Mouse (Mus musculus) cortical plate, adult 2 months (tissue): Measurements from ENCODE around the gene Adam33. TPM values are rescaled to one million over a fixed set of nuclear protein-coding genes. Genes with fewer than 3 reads are reported as not detected.
"Not testable (repeated sequence)": the region's sequence is repeated elsewhere in the genome, so short reads cannot be mapped to it uniquely, and the experiment has no call there.

Source experiments
- H3K27ac ChIP-seq: fragments of 200-500 bp; 2 replicates; pipeline ENCODE4 v1.5.1; 2012; ENCODE audit warnings: low read length, control low read depth, inconsistent platforms; ENCODE audit not compliant: insufficient read depth
- H3K4me1 ChIP-seq: fragments of 200-500 bp; 2 replicates; pipeline ENCODE4 v1.6.1; 2011; ENCODE audit warnings: low read length; ENCODE audit not compliant: control insufficient read depth, insufficient read depth
- H3K4me3 ChIP-seq: fragments of 200-500 bp; 2 replicates; pipeline ENCODE4 v1.5.1; 2011; ENCODE audit warnings: mild to moderate bottlenecking, low read length, control low read depth; ENCODE audit not compliant: insufficient read depth
- CTCF ChIP-seq: fragments of 200-500 bp; IDR thresholded peaks from 2 replicates; pipeline ENCODE4 v1.5.1; 2011; ENCODE audit warnings: mild to moderate bottlenecking, control low read depth, low read length; ENCODE audit not compliant: insufficient read depth; ENCODE audit errors: extremely low read depth
- POLR2A ChIP-seq: fragments of 200-500 bp; IDR thresholded peaks from 2 replicates; pipeline ENCODE4 v1.6.1; 2011; ENCODE audit warnings: mild to moderate bottlenecking, low read length, control low read depth; ENCODE audit not compliant: insufficient read depth; ENCODE audit errors: extremely low read depth
- polyA plus RNA-seq: library from polyadenylated mRNA; depleted of rRNA; stranded (reverse); fragments of >200 nt; gene quantifications from 2 replicates; pipeline ENCODE4 v1.2.3, GENCODE M21; 2012

Gene Adam33
- polyA plus RNA-seq, 1 experiment, result 21.7 TPM

GRCm38 (mm10) chr2:131044354-131044852 lies 19.2 kb downstream of the Adam33 start:
- no peak for TF ChIP-seq POLR2A
- 0 out of 2 replicates have a peak, but pooled peaks have one; percentile 18 for TF ChIP-seq CTCF
- no peak overlapping the region for H3K4me3 ChIP-seq
- peaks cover 4% of the 10 kb centered on the region; the same call in 1 of the 2 replicates for H3K4me1 ChIP-seq
- H3K27ac ChIP-seq, result no peak overlapping the region

DNA sequence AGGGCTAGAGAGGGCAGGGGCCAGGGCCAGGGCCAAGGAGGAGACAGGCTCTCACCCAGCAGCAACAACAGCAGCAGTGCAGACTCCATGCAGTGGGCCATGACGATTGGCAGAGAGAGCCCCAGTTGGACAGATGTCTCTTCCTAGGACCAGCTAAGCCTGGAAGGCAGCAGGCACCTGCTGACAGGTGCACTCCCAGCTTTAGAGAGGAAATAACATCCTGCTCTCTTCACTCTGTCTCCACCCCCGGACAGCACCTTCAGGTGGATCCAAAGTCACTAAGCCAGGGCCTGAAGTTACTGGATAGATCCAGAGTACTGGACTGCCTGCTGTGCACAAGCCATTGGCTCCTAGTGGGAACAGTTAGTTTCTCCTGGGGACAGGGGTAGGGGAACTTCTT lies 20.6 kb downstream of the Adam33 start, which contains the start of gene Gfra4:
Gene Gfra4, minus strand, starts transcription at position 101 of the 400 bp plus-strand sequence.
- peaks cover 4% of the 10 kb centered on the region; the same call in 1 of the 2 replicates for H3K4me1 ChIP-seq
- TF ChIP-seq CTCF (no peak), POLR2A (no peak)
- H3K4me3 ChIP-seq, result peak within 1 kb of the TSS; percentile 63
- H3K27ac ChIP-seq, result peak within 1 kb of the TSS; percentile 26; the same call in 1 of the 2 replicates

DNA sequence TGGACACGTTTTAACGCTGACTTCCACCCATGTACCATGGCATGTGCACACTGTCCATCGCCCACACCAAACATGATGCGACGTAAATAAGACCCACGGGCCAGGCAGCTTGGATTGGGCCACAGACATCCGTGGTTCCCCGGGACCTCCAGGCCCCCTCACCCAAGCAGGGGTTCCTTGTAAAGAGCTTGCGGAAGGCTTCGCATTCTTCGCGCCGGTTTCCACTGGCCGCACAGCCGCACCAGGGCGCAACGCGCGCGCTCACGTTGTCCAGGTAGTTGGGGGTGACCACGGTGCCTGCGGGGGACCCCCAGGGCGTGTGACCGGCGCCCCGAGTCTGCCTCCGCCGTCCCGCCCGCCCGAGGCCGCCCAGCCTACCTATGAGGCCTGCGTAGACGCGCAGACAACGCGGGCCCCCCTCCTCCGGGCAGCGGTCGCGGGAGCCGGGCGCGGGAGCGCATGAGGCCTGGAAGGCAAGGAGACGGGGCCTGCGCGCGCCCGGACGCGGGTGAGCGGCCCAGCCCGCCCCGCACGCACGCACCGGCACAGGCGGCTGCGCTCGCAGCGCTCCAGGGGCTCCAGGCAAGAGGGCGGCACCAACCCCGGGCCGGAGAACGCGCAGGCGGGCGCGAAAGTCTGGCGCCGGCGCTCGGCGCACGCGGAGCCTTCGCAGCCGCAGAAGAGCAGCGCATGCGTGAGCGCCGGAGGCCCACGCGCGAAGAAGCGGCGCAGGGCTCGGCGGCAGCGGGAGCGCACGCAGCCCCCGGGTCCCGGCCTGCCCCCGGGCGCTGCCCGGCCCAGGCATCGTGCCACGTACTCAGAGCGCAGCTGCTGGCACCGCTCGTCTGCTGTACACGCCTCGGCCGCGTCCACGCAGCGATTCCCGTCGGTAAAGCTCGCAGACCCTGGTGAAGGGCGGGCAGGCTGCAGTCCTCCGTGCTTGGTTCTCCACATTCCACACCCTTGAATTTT lies 22.5 kb downstream of the Adam33 start:
- H3K4me3 ChIP-seq, result peak overlapping the region; percentile 63
- peak overlapping the region; percentile 55 for H3K27ac ChIP-seq
- H3K4me1 ChIP-seq, result peaks cover 5% of the 10 kb centered on the region; the same call in 1 of the 2 replicates
- peak; percentile 37; the same call in 1 of the 2 replicates for TF ChIP-seq POLR2A
- TF ChIP-seq CTCF, result no peak

- peaks cover 5% of the 10 kb centered on the region; the same call in 1 of the 2 replicates for H3K4me1 ChIP-seq
- no peak overlapping the region for H3K4me3 ChIP-seq
- TF ChIP-seq POLR2A (no peak), CTCF (no peak)
- H3K27ac ChIP-seq, result no peak overlapping the region
Observed at GRCm38 (mm10) chr2:131038675-131039074, 24.9 kb downstream of the Adam33 start.

GRCm38 (mm10) chr2:131038197-131038596 lies 25.4 kb downstream of the Adam33 start:
- TF ChIP-seq CTCF (no peak), POLR2A (no peak)
- no peak overlapping the region for H3K27ac ChIP-seq
- H3K4me3 ChIP-seq, result no peak overlapping the region
- H3K4me1 ChIP-seq, result peaks cover 5% of the 10 kb centered on the region; the same call in 1 of the 2 replicates

DNA sequence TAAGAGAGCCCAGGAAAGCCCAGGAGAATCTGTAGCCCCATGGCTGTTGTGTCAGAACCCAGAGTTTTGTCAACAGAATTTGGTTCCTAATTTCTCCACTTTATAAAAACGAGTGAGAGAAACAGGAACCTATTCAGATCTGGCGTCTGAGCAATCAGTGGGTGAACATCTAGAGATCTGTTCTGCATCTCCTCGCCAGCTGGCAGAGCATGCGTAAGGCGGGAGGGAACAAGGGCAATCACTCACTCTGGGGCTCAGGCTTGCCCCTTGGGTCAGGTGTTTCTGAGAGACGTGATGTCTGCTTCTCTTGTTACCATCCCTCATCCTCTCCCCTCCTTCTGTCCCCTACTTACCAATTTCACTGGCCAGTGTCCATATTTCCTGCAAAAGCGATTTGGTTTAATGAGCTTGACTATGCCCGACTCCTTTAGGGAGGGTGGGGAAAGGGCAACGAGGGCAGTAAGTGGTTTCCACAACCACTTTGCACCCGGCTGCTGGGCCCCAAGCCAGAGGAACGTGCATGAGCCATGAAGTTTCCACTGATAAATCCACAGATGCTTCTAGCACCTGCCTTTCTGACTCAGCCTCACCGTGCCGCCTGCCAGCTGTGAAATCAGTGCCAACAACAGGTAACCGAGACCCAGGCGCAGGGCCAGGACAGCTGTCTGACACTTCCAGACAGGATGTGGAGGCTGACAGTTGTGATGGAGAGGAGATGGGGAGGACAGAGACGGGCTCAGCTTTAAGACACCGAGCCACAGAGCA lies 26.2 kb downstream of the Adam33 start:
- peaks cover 5% of the 10 kb centered on the region; the same call in 1 of the 2 replicates for H3K4me1 ChIP-seq
- H3K4me3 ChIP-seq, result no peak overlapping the region
- H3K27ac ChIP-seq, result no peak overlapping the region
- TF ChIP-seq POLR2A (no peak), CTCF (no peak)

- no peak overlapping the region for H3K4me3 ChIP-seq
- TF ChIP-seq CTCF (no peak), POLR2A (no peak)
- H3K27ac ChIP-seq, result no peak overlapping the region
- H3K4me1 ChIP-seq, result peaks cover 5% of the 10 kb centered on the region; the same call in 1 of the 2 replicates
Observed at GRCm38 (mm10) chr2:131036757-131037156, 26.9 kb downstream of the Adam33 start.

GRCm38 (mm10) chr2:131036343-131036742 lies 27.3 kb downstream of the Adam33 start:
- no peak overlapping the region for H3K4me3 ChIP-seq
- no peak overlapping the region for H3K27ac ChIP-seq
- TF ChIP-seq POLR2A (no peak), CTCF (no peak)
- H3K4me1 ChIP-seq, result peaks cover 5% of the 10 kb centered on the region; the same call in 1 of the 2 replicates

GRCm38 (mm10) chr2:131031406-131031805 lies 32.2 kb downstream of the Adam33 start:
- not testable (repeated sequence) for H3K4me3 ChIP-seq, H3K27ac ChIP-seq, H3K4me1 ChIP-seq

- Histone ChIP-seq H3K27ac (no peak overlapping the region), H3K4me3 (no peak overlapping the region), H3K4me1 (no peaks in the 10 kb centered on the region; the same call in none of the 2 replicates)
- TF ChIP-seq CTCF (no peak), POLR2A (no peak)
Observed at GRCm38 (mm10) chr2:131030998-131031397, 32.6 kb downstream of the Adam33 start.
